Mouse (Mus musculus) layer of hippocampus, adult 18-20 months (tissue): ENCODE measurements around the gene Ntm. TPM values are rescaled to one million over a fixed set of nuclear protein-coding genes. Genes with fewer than 3 reads are reported as not detected.
A peak's percentile ranks its signal among the peaks of the same experiment; 100 is the strongest.

Experiments used
- DNase-seq, 2 experiments: peaks; one replicate each; pipeline ENCODE4 v3.0.0; 2022; ENCODE audit warnings: low spot score in 2 of 2
- total RNA-seq, 2 experiments: library from RNA; stranded (reverse); gene quantifications; 2 replicates each; pipeline ENCODE4 v1.2.3; 2021

Gene Ntm
- total RNA-seq, 2 experiments from 2014 or later = 146 to 152 TPM

DNA sequence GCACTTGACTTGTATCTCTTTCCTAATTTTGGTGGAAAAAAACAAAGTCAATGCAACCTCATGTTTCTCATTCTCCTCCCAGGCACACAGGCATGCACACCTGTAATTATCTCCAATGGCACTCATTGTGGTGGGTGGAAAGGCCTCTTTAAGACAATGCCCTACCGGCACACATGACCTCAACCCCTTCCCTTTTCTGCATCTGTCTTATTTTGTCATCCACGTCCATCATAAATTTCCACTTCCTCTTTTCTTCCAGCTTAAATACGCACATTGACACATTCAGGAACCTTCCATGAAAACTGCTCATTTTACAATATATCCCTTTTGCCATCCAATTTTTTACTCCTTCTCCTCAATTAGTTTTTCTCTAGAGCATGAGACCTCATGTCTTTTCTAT is 74.2 kb downstream of the Ntm start:
- no peak for DNase-seq

DNA sequence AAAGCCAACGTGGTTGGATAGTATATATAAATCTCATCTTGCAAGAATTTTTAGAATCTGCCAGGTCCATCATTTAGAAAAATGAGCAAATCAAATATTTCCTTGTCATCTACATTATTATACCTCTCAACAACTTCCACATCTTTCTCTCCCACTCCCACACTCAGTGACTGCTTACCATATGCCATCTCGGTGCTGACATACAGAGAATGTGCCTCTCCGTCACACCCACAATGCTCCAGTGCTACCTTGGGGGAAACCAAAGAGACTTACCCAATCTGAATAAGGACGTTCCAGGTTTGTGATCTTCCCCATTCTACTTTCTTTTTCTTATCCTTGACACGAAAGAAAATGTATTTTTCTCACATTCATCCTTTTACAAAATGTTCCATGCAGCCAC is 75.0 kb downstream of the Ntm start:
- no peak for DNase-seq

DNA sequence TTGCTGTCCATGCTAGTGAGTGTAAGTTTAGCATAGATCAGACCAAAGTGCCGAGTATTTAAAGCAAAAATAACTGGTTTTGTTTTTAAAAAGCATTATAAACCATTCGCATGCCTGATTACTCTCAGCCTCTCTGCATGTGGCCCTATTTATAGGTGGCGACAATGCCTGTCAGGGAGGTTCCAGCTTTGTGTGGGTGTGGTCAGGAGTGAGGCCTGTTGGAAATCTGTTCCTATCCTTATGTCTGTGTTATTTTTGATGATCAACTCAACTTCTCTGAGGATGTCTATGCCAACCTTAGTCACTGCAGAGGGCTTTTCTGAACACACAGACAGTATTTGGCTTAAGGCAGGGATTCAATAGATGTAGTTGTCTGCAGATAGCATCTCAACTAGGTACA is 78.9 kb downstream of the Ntm start:
- DNase-seq = no peak

GRCm38 (mm10) chr9:29881614-29882013 is 81.3 kb downstream of the Ntm start:
- DNase-seq = no peak

- no peak for DNase-seq
Observed at GRCm38 (mm10) chr9:29877583-29877982, 85.4 kb downstream of the Ntm start.

GRCm38 (mm10) chr9:29867746-29868145 is 95.2 kb downstream of the Ntm start:
- no peak for DNase-seq

GRCm38 (mm10) chr9:29866824-29867223 is 96.1 kb downstream of the Ntm start:
- no peak for DNase-seq

DNA sequence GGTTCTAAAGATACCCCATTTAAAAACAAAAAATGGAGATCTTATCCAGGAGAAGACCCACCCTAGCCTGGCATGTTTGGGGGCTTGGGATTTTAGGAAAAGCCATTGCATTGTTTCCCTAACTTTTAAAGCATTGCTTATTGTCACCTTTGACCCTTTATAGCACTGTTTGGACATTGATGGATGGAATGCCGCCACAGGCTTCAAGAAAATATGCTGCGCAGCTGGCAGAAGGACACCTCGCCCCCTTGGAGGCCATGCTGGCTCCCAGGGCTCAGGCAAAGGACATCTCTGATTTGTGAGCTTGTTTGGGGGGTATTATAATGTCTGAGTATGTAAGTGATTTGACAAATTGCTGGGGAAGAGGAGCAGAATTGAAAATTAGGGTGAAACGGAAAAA is 96.8 kb downstream of the Ntm start:
- no peak for DNase-seq

- no peak for DNase-seq
Observed at GRCm38 (mm10) chr9:29865502-29865901, 97.4 kb downstream of the Ntm start.

GRCm38 (mm10) chr9:29864886-29865285 is 98.1 kb downstream of the Ntm start:
- DNase-seq = no peak

GRCm38 (mm10) chr9:29862408-29862807 is 100.5 kb downstream of the Ntm start:
- DNase-seq = peak in 1 of 2 experiments; percentile 55

- DNase-seq = no peak
Observed at GRCm38 (mm10) chr9:29859256-29860048, 103.5 kb downstream of the Ntm start.

- no peak for DNase-seq
Observed at GRCm38 (mm10) chr9:29848735-29849455, 114.0 kb downstream of the Ntm start.

- DNase-seq = no peak
Observed at GRCm38 (mm10) chr9:29837344-29837743, 125.6 kb downstream of the Ntm start.

- DNase-seq = peak; percentile 30 to 51
Observed at GRCm38 (mm10) chr9:29834911-29835310, 128.0 kb downstream of the Ntm start.

DNA sequence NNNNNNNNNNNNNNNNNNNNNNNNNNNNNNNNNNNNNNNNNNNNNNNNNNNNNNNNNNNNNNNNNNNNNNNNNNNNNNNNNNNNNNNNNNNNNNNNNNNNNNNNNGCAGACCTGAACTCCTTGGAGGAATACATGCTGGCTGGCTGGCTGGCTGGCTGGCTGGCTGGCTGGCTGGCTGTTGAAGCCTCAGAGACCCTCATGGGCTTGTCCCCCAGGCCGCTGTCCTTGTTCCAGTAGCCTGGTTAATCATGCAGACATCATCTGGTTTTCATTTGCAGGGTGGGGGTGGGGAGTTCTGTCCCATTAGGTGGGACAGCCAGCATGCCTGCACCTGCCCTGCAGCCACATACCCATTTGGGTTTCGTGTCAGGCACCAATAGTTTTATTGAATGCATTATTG is 129.2 kb downstream of the Ntm start:
- DNase-seq = no peak

DNA sequence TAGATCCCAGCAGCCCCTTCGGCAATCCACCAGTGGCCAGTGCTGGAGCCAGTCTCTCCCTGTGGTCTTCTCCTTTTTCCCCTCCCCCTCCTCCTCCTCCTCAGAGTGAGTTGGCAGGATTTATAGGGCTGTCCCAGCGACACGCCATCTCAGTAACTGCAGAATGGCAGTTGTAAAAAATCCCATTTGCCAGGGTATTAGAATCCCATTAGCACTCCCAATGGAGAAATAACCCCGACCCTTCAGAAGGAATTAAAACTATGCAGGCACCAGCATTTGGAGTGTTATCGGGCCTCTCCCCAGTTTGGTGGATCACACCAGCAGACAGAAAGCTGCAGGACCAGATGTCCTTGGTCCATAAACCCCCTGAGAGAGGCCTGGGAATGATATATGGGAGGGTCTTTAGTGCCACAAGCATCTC is 135.7 kb downstream of the Ntm start:
- DNase-seq = no peak

- DNase-seq = no peak
Observed at GRCm38 (mm10) chr9:29825236-29825635, 137.7 kb downstream of the Ntm start.

GRCm38 (mm10) chr9:29823716-29824115 is 139.2 kb downstream of the Ntm start:
- DNase-seq = no peak

DNA sequence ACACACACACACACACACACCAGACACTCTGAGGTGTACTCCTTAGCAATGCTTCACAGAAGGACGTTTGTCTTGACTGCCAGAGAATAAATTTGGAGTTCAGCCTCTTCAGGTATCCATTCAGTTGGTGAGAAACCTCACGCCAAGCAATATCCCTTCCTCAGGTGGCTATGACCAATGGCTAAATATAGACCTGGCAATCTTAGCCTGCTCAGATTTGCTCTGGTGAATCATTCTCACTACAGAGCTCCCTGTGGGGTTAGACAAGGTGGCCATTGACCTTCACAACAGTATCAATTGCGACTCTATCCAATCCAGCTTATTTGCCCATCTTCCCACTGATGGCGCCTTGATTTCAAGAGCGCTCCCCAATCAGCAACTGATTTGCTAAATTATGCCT is 150.3 kb downstream of the Ntm start:
- DNase-seq = no peak

DNA sequence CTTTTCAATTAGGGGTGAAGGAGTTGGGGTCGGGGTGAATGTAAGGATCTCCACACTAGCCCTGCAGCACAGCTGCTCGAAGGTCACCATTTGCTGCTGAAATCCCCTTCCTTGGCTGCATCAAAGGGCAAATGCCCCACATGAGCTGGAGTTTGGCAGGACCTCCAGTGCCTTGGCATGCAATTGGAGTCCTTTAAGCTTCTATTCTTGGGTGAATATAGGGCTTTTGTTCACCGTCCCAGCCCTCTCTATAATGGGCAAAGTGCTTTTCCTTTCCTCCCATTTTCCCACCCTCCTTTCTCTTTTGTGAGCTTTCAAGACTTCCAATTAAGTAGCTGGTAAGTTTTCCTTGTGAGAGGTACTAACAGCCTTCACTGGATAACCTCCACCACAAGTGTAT is 156.2 kb downstream of the Ntm start:
- peak in 1 of 2 experiments; percentile 45 for DNase-seq

- no peak for DNase-seq
Observed at GRCm38 (mm10) chr9:29804483-29804882, 158.5 kb downstream of the Ntm start.
